Mouse (Mus musculus) ES-Bruce4 (cell line): ENCODE measurements around the gene Zfyve9. TPM values are rescaled to one million over a fixed set of nuclear protein-coding genes. Genes with fewer than 3 reads are reported as not detected.
A peak's percentile ranks its signal among the peaks of the same experiment; 100 is the strongest.

Experiments used
- H3K27ac ChIP-seq: 2 replicates; pipeline ENCODE4 v1.5.1; 2012; ENCODE audit warnings: low read length, inconsistent platforms; ENCODE audit not compliant: insufficient read depth
- H3K27me3 ChIP-seq: 2 replicates; pipeline ENCODE4 v1.6.1; 2012; ENCODE audit warnings: mild to moderate bottlenecking, low read length, inconsistent platforms; ENCODE audit not compliant: control insufficient read depth, poor library complexity, insufficient read depth, severe bottlenecking
- H3K36me3 ChIP-seq: 2 replicates; pipeline ENCODE4 v1.6.1; 2012; ENCODE audit warnings: inconsistent platforms, mild to moderate bottlenecking, low read length, moderate library complexity; ENCODE audit not compliant: control insufficient read depth, poor library complexity, insufficient read depth, severe bottlenecking
- H3K4me1 ChIP-seq: one replicate; pipeline ENCODE4 v1.8.1; 2011; ENCODE audit warnings: low read length; ENCODE audit not compliant: control insufficient read depth, insufficient read depth
- H3K4me3 ChIP-seq: 2 replicates; pipeline ENCODE4 v1.5.1; 2011; ENCODE audit warnings: low read depth, mild to moderate bottlenecking, low read length
- H3K9ac ChIP-seq: 2 replicates; pipeline ENCODE4 v1.6.1; 2012; ENCODE audit warnings: low read depth, mild to moderate bottlenecking, inconsistent platforms; ENCODE audit not compliant: poor library complexity, severe bottlenecking
- H3K9me3 ChIP-seq: replicated peaks from 2 replicates; pipeline ENCODE4 v1.6.1; 2012; ENCODE audit warnings: mild to moderate bottlenecking, low read length, inconsistent platforms; ENCODE audit not compliant: control insufficient read depth, poor library complexity, insufficient read depth, severe bottlenecking
- CTCF ChIP-seq: IDR thresholded peaks from one replicate; pipeline ENCODE4 v1.8.1; 2011; ENCODE audit warnings: low read depth, low read length
- EP300 ChIP-seq: IDR thresholded peaks from 2 replicates; pipeline ENCODE4 v1.6.1; 2011; ENCODE audit warnings: low read depth, low read length; ENCODE audit not compliant: insufficient read depth
- POLR2A ChIP-seq: IDR thresholded peaks from one replicate; pipeline ENCODE4 v1.8.1; 2011; ENCODE audit warnings: low read length; ENCODE audit not compliant: insufficient read depth
- polyA plus RNA-seq: library from polyadenylated mRNA; stranded (reverse); fragments of >200 nt; gene quantifications from 2 replicates; pipeline ENCODE4 v1.2.4, GENCODE M21; 2011; ENCODE audit warnings: low read depth; ENCODE audit not compliant: missing spikeins, insufficient read depth, insufficient read length

Zfyve9 gene
- polyA plus RNA-seq, 1 experiment = 17.7 TPM

DNA sequence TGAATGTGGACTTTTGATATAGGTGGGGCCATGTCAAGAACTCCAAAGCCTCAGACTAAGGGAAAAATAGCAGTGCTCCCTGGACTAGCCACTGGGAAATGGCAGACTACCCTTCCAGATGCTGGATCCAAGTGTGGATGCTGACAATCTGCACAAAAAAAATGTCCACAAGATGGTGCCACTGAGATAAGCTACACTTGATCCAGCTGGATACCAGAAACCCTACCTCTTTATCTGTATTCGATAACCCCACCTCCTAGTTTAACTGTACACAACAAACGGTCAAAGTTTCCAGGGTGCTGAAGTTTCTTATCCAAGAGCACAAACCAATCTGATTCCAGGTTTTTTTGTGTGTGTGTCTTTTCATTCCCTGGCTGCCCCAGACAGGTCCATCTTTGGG is 116.2 kb downstream of the Zfyve9 start:
- Histone ChIP-seq H3K4me3 (no peak overlapping the region), H3K9me3 (no peaks in the 10 kb centered on the region), H3K4me1 (peaks cover 3% of the 10 kb centered on the region), H3K27me3 (no peaks in the 10 kb centered on the region), H3K36me3 (no peaks in the 10 kb centered on the region; the same call in 1 of the 2 replicates), H3K27ac (no peak overlapping the region), H3K9ac (no peak overlapping the region)
- TF ChIP-seq EP300 = no peak
- TF ChIP-seq CTCF = peak; percentile 31
- TF ChIP-seq POLR2A = no peak

DNA sequence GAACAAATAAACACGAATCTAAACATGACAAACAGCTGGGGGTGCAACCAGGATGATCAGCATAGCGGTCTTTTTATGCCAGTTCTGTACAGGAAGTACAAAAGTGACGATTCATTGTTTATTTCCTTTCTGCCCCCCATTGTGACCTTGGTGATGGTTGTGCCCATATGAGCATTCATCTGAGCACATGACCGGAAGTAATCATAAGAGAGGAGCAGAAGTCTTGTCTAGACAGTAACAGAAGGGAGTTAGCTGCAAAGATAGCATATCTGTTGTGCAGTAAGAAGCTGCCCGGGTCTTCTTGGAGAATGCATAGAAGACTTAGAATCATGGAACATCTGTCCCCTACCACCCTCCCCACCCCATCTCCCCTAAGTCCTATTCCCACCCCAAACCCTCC is 141.8 kb downstream of the Zfyve9 start:
- Histone ChIP-seq H3K36me3 (no peaks in the 10 kb centered on the region), H3K27ac (no peak overlapping the region), H3K9me3 (no peaks in the 10 kb centered on the region), H3K4me3 (no peak overlapping the region), H3K4me1 (peaks cover 6% of the 10 kb centered on the region), H3K27me3 (no peaks in the 10 kb centered on the region), H3K9ac (no peak overlapping the region)
- TF ChIP-seq CTCF (no peak), EP300 (no peak), POLR2A (no peak)

DNA sequence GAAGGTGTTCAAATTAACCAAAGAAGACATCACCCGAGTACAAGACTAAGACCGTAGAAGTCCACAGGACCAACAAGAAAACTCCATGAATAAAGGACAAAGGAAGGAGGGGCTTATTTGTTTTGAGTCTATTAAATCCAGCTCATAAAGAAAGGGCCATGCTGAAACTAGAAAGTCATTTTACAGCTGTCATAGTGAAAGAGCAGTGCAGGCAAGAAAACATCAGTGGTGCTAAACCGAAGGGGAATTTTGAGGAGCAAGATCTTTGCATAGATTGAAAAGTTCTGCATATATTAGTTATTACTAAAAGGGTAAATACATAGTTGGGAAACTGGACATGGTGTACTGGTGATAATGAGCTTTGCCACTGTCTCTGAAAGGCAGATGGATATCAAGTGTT is 142.9 kb downstream of the Zfyve9 start:
- H3K9ac ChIP-seq = no peak overlapping the region
- TF ChIP-seq POLR2A = no peak
- no peak for TF ChIP-seq EP300
- TF ChIP-seq CTCF = no peak
- no peak overlapping the region for H3K4me3 ChIP-seq
- no peak overlapping the region for H3K27ac ChIP-seq
- H3K27me3 ChIP-seq = no peaks in the 10 kb centered on the region
- H3K36me3 ChIP-seq = peaks cover 4% of the 10 kb centered on the region; the same call in 1 of the 2 replicates
- H3K4me1 ChIP-seq = peaks cover 13% of the 10 kb centered on the region
- H3K9me3 ChIP-seq = no peaks in the 10 kb centered on the region

DNA sequence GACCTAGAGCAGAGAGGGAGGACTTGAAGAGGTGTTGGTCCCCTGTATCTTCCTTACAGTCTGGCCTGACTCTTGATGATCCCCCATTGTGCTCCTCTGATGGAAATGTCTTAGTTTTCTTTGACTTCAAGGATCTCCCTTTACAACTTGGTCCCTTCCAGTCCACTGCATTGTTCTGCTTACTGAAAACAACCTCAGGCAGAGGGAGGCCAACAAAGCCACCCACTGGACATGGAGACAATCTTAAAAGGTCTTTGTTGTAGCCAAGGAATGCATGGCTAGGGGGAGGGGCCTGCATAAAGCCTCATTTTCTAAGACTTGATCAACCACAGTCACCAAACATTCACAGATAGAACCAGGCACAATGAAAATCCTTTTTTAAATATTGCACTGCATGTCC is 145.5 kb downstream of the Zfyve9 start:
- peaks cover 20% of the 10 kb centered on the region for H3K36me3 ChIP-seq
- TF ChIP-seq POLR2A = no peak
- peak; percentile 72; the same call in 1 of the 2 replicates for TF ChIP-seq EP300
- no peak for TF ChIP-seq CTCF
- H3K9ac ChIP-seq = no peak overlapping the region

DNA sequence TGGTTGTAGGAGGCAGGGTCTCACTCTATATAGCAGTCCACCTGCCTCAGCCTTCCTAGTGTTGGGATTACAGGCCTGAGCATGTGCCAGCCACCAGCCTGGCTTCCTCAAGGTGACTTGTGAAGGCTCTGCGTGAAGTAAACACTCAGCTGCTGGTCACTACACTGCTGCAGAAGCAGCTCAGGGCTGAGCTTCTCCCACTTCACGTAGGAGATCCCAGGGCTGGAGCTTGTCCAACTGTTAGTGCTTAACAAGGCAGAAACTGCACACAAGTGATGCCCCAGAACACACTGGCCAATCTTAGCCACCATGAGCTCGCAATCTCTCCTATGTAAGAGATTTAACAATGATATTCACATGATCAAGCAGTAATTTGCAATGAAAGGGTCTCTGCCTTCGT is 145.9 kb downstream of the Zfyve9 start:
- Histone ChIP-seq H3K4me3 (no peak overlapping the region), H3K9me3 (no peaks in the 10 kb centered on the region), H3K4me1 (peaks cover 13% of the 10 kb centered on the region), H3K27me3 (no peaks in the 10 kb centered on the region), H3K9ac (no peak overlapping the region), H3K27ac (peak overlapping the region; percentile 75), H3K36me3 (peaks cover 24% of the 10 kb centered on the region)
- TF ChIP-seq CTCF (no peak), POLR2A (no peak), EP300 (no peak)

More for the DNA sequence above, 145.5 kb downstream of the Zfyve9 start:
- Histone ChIP-seq H3K9me3 (no peaks in the 10 kb centered on the region), H3K27me3 (no peaks in the 10 kb centered on the region), H3K4me1 (peaks cover 13% of the 10 kb centered on the region), H3K27ac (peak overlapping the region; percentile 75), H3K4me3 (no peak overlapping the region)

DNA sequence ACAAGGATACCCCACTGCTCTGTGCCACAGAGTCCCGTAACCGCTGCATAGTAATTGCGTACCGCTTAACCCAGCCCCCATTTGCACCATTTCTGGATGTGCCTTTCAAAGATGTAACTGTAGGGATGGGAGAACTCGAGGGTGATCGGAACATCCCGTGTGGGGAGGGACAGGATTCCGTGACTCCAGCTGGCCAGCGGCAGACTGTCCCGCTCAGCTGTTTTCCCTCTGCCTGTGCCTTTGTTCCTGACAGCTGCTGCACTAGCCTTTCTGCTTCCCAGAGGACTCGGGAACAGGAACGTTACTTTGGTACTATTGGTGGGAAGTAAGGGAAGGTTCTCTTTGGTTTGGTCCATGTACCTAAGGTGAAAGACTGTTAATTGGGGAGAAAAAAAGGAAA is 146.9 kb downstream of the Zfyve9 start:
- no peaks in the 10 kb centered on the region for H3K9me3 ChIP-seq
- 0 out of 2 replicates have a peak overlapping the region, but pooled peaks have one; percentile 7 for H3K27ac ChIP-seq
- H3K4me3 ChIP-seq = no peak overlapping the region
- H3K4me1 ChIP-seq = peaks cover 13% of the 10 kb centered on the region
- H3K27me3 ChIP-seq = no peaks in the 10 kb centered on the region
- peaks cover 28% of the 10 kb centered on the region for H3K36me3 ChIP-seq
- TF ChIP-seq EP300 (no peak), CTCF (no peak), POLR2A (no peak)
- H3K9ac ChIP-seq = no peak overlapping the region

DNA sequence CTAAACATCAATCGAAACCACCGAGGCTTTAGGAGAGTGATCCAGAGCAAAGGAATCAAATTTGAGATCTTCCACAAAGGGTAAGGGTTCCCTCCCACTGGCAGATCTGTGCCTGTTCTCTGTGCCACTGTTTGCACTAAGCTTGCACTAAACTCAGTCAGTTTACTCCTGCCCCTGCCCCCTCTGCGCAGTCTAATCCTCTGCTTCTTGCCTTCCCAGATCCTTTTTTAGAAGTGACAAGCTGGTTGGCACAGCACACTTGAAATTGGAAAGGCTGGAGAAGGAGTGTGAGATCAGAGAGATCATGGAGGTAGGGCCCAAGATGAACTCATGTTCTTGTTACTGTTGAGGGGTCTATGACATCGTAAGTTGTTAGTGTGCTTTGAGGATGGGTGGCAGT is 149.0 kb downstream of the Zfyve9 start:
- H3K9me3 ChIP-seq = no peaks in the 10 kb centered on the region
- H3K27ac ChIP-seq = no peak overlapping the region
- TF ChIP-seq CTCF = no peak
- TF ChIP-seq POLR2A = no peak
- TF ChIP-seq EP300 = no peak
- H3K27me3 ChIP-seq = no peaks in the 10 kb centered on the region
- peaks cover 10% of the 10 kb centered on the region for H3K4me1 ChIP-seq
- H3K4me3 ChIP-seq = no peak overlapping the region
- H3K36me3 ChIP-seq = peaks cover 36% of the 10 kb centered on the region
- no peak overlapping the region for H3K9ac ChIP-seq
